Mouse (Mus musculus) spleen, postnatal 10 days (tissue): ENCODE data around the gene Gadd45a.
A peak's percentile ranks its signal among the peaks of the same experiment; 100 is the strongest.
"Not testable (repeated sequence)": the region's sequence is repeated elsewhere in the genome, so short reads cannot be mapped to it uniquely, and the experiment has no call there.

Experiments
- DNase-seq, 2 experiments: peaks; one replicate each; pipeline ENCODE4 v3.0.0; 2021 to 2022; ENCODE audit warnings: low spot score in 2 of 2

The Gadd45a gene

DNA sequence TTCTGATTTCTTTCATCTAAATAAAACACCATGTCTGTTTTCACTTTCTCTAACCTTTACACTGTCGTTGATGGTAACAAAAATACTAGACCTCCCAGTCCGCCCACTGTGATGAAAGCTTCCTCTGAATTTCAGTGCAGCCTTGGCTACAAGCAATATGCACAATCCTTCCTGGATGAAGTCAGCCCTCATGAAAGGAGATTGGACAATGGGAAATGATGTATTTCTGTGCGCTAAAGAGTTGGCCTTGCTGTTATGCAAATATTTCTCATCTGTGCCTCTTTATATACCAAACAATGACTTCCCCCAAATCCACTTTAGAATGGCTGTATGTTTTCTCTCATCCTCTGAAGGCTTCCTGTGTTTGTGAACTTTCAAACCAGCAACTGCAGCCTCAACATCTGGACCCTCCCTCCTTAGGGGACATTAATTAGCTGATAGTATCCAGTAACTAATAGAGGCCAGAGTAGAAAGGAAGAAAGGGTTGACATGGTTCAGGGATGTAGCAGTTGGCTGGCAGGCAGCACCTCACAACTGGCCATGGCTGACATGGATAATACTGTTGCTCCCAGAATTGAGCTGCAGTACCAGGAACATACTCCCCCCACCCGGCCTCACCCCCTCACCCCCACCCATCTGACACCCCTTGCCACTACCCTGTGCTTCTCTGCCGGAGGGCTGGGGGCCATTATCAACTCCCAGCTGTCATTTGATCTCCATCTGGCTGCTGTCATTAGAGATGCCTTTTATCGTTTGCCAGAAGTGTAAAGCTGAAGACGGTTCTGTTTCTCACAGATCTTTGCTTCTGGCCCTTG lies 11.8 kb upstream of the Gadd45a start:
- DNase-seq: no peak

DNA sequence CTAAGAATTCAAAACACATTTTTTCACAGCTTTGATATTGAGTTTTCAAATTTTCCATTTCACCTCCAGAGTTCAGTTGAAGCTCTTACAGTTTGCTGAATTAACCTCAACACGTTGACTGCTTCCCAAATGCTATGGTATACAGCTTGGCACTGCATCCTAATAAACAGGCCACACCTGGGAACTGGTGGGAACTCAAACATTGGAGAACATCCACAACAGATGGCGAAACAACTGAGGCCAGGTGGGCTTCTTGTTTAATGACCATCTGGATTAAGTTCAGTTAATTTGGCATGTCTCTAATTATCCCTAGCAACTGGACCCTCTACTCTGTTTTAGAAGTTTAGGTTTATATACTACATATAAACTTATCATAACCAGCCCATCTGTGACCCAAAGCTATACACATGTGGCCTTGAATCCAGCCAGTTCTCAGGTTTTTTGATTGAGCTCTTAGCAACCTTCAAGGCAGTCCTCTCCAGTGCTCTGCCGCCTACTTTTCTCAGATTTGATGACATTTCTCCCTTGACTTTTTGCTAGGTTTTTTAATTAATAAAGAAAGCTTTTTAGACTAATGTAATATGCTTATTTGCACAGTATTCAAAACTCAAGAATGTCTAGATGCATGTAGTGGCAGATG lies 10.9 kb upstream of the Gadd45a start:
- DNase-seq: no peak

DNA sequence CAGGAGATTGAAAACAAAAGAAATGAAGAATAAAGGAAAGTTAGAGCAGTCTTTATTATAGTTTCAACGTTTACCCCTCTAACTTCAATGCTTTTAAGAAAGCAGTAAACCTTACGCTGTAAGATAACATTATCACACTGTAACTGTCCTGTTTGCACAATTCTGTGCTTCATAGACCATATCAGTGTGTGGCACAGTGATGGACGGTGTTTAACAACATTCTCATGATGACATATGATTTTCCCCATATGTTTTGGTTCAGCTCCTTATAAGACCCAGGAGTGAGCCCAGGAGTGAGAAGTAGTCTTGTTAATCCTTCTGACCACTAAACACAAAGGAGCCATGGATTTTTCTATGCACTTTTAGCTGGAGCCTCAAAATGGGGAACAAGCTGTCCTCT lies 9.7 kb upstream of the Gadd45a start:
- DNase-seq: no peak

DNA sequence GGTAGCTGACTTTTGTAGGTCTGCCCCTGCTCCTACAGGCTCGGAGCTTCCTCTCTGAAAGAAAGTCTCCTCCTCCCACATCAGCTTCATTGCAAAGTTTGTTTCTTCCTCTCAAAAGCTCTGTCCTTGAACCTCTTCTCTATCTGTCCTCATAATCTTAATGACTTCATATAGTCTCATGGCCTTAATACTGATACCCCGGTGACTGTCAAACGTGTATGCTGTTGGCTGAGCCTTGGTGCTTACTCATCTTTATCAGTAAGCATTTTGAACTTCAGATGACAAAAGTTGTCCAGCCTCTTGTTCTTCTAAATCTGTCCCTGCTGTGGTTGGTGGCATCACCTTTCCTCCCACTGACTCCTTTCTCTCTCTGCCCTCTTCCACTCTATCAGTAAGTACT lies 8.2 kb upstream of the Gadd45a start:
- no peak for DNase-seq

DNA sequence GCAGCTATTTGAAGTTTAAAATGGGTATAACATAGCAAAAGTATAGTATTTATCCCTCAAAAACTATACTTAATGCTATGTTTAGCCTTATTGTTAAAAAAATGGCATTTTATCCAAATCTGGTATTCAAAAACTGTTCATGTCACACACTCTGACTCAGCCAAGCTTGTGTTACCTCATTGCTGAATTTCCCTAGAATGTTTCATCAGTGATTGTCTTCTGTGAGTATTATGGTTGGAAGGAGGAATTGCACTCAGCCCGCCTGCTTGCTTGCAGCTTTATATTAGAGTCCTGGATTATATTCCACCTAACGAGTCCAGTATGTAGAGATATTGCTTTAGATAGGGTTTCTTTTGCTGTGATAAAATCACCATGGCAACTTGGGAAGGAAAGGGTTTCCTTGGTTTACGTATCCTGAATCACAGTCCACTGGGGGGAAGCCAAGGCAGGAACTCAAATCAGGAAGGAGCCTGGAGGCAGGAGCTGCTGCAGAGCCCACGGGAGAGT lies 3.7 kb upstream of the Gadd45a start:
- no peak for DNase-seq

DNA sequence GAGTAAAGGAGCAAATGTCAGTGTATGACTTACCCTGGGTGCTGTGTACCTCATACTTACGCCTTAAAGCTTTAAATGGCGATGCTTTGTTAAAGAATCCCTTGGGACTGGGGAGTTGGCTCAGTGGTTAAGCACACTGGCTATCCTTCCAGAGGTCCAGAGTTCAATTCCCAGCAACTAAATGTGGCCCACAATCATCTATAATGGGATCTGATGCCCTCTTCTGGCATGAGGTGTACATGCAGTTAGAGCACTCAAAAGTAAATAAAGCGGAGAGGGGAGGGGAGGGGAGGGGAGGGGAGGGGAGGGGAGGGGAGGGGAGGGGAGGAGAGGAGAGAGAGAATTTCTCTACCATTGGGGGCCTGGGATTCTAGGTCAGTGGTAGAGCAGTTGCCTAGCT lies 1.7 kb upstream of the Gadd45a start:
- DNase-seq: no peak

DNA sequence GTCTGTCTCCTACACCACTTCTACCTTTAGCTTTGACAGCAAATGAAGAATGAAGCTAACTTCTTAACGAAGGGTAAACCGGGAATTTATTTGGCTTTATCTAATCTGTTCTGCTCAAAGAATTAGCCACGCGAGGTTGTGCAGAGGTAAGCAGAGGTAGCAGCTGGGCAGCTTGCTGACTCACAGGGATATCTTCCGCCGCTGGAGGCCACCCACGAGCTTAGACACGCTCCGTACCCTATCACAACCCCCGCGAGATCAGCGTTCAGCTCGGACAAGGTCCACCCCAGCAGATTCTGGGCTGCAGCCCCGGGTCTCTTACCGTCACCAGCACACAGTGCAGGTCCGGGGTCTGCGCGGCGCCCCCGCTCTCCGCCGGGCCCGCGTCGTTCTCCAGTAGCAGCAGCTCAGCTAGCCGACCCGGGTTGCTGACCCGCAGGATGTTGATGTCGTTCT lies 873 bp downstream of the Gadd45a start:
- peak; percentile 84 to 91 for DNase-seq

DNA sequence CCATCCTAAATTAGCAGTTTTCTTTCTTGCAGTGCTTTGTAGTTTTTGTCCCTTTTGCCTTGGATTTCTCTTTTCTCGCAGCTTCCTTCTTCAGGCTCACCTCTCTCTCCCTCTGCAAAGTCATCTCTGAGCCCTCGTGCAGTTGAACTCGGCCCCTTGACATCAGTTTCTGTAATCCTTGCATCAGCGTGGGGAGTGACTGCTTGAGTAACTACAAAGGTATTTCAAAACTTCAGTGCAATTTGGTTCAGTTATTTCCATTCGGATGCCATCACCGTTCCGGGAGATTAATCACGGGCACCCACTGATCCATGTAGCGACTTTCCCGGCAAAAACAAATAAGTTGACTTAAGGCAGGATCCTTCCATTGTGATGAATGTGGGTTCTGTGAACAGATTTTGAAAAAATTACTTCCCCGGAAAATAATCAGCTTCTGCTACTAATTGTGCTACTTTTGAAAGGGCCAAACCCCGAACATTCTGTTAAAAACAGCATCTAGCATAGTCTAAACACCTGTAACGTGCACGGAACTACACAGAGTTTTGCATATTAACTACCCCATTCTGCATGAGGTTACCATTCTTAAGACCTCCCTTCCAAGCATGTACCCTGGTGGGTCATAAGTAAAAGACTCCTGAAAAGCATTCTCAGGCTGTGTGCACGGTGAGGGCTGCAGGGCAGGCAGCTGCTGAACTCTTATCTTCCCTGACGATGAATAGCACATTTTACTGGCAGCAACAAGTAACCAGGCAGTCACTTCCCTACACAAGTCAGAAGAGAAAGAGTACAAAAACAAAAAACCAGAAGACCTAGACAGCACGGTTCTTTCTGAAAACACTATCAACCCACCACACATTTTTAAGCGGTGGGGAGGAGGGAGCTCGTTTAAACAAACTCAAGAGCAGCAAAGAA lies 1.6 kb downstream of the Gadd45a start:
- DNase-seq: peak; percentile 52 to 55

DNA sequence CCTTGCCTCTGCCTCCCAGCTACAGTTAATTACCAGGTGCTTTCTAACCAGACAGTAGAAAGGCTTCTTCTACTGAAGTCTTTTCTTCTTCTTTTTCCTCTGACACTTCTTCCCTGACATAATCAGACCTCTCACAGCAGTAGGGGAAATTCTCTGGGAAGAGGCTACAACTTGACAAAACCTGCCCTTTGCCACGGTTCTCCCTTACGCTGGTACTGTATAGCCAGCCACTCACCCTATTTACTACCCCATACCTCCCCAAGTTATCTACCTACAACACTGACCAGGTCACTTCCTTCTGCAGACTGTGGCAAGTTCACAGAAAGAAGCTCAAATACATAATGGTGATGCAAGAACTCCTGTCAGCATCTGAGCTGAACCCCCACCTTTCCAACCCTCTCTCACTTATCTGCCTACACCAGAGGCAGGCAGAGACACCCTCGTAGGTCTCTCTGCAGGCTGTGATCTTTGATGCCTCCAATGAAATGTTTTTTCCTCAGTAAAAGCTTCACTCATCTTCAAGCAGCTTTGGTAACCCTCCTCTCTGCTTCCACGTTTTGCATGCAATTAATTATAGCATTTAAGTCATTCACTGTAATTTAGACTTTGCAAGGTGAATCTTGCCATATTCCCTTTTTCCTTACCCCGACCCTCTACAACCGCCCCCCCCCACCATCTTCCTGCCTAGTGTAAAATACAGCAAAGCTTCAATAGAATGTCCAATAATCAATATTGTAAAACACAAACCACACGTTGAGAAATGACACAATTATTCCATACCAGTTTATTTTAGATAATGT lies 2.7 kb downstream of the Gadd45a start:
- peak; percentile 51 to 71 for DNase-seq

DNA sequence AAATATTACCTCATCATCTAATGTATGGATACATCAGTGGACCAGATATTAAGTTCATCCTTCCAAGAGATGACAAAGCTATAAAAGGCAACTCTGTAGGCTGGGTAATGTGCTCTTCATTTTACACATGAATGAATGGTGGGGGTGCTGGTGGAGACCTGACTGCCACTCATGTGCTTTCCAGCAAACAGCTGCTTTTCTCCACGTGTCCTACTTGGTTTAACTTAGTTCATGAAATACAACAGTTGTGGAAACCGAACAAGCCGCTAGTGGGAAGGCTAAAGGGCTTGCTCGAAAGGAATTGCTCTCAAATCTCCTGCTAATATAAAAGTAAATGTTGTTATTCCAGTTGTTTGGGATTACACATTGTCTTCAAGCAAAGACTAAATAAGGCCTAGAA lies 3.7 kb downstream of the Gadd45a start:
- no peak for DNase-seq

DNA sequence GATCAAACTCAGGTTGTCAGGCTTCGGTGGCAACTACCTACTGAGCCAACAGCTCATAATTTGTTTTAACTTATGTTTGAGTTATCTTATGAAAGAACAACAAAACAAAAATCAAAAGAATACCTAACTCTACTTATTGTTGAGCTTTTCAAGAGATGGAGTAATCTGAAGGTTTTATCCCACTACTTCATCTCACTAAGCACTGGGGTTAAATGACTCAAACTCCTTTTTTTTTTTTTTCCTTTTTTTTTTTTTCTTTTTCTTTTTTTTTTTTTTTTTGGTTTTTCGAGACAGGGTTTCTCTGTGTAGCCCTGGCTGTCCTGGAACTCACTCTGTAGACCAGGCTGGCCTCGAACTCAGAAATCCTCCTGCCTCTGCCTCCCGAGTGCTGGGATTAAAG lies 4.3 kb downstream of the Gadd45a start:
- DNase-seq: not testable (repeated sequence)

DNA sequence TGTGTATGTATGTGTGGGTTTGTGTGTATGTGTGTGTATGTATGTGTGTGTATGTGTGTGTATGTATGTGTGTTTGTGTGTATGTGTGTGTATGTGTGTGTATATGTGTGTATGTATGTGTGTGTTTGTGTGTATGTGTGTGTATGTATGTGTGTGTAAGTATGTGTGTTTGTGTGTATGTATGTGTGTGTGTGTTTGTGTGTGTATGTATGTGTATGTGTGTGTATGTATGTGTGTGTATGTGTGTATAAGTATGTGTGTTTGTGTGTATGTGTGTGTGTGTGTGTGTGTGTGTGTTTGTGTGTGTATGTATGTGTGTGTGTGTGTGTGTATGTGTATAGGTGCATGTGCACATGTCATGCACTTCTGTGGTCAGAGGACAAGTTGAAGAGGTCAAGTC lies 4.7 kb downstream of the Gadd45a start:
- DNase-seq: not testable (repeated sequence)

DNA sequence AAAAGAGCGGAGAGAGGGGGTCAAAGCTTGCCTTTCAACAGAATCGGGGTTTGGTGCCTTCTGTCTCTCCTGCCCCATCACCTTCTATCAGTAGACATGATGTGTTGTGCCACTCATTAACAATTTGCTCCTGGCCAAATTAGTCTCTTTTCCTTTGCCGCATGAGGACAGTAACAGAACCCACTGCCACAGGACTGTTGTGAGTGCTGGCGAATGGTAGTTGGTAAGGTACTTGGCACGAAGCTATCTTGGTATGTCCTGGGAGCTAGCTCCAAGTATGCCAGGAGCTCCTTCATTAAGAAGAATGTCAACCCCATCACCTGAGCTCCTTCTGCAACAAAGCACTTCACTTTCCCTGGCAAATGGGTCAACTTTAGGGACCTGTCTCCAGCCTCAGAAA lies 6.4 kb downstream of the Gadd45a start:
- DNase-seq: no peak

DNA sequence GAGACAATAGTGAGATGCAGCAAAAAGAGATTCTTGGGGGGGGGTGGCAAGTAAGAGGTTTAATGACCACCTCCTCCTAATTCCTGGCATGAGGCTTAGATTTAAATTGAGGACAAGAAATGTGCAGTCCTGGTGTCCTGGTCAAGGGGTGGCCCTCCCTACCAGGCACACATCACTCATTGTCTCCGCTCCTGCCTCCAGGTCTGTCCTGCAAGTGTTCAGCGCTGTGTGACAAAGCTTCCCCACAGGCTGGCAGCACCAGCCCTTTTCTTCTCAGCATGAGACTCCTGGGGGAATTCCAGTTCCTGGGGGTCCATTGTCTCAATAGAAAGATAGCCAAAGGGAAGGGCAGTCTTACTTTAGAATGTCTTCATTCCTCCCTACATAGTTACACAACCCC lies 6.8 kb downstream of the Gadd45a start:
- DNase-seq: no peak

DNA sequence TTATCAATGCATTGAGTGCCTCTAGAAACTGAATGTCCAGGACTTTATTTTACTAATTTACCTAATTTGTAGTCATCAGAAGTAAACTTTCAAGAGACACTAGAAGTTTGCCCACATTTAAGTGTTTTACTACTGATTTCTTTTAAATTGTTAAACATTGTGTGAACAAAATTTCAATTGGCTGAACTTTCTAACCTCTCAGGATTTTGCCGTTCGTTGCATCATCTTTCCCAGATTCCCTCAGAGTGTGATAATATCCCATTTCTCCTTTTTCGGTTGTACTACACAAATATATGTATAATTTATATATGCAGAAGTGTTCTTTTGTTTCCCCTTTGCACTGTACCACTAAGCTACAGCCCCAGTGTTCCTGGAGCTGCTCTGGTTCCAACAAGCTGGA lies 7.3 kb downstream of the Gadd45a start:
- DNase-seq: no peak

DNA sequence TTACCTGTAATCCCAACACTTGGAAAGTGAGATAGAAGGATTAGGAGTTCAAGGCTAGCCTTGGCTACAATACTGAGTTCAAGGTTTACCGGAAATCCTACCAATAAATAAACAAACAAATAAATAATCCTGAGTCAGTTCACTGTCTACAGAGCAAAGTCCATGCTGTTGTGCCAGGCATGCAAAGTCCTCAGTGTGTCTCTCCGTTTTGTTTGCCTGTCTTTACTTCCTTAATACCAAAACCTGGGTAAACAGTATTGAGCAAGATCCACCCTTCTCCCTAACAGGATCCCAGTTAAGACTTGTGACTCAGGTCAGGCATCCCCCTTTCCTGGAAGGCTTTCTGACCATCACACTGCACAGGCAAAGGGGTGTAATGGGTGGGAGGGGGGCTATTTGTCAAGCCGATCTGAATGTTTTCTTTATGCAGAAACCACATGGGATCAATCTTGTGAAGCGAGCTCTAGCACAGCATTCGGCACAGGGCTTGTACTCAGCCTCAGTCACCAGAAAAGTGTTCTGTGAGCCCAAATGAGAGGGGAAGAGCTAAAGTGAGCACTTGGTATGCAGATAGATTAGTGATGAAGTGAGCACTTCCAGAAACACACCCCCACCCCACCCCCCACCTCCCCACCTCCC lies 7.8 kb downstream of the Gadd45a start:
- DNase-seq: no peak

DNA sequence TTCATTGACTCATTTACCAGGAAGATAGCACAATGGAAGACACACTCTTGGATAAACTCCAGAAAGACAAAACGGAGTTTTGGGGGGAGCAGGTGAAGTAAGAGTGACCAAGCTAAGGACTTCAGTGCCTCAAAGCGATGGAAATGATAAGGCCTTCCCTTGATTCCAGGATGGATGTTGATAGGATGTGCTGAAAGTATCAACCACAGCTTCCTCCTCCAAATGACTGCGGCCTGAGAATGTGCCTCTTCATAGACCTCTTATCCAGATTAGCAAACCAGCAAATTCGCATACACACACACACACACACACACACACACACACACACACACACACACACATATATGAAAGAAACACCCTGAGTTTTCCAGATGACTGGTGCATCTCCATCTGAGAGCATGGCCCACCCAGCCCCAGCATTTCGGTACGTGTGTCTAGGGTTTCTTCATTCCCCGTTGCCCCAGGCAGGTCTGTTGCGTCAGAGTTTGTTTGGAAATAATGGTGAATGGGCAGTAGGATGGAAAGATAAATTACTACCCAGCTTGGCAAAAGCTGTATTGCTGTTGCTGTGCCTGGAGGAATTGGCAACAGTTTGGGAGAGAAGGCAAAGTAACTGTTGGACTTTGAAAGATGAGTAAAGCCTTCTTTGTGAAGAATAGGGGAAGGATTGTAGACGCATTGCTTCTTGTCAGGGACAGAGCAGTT lies 9.7 kb downstream of the Gadd45a start:
- DNase-seq: no peak

DNA sequence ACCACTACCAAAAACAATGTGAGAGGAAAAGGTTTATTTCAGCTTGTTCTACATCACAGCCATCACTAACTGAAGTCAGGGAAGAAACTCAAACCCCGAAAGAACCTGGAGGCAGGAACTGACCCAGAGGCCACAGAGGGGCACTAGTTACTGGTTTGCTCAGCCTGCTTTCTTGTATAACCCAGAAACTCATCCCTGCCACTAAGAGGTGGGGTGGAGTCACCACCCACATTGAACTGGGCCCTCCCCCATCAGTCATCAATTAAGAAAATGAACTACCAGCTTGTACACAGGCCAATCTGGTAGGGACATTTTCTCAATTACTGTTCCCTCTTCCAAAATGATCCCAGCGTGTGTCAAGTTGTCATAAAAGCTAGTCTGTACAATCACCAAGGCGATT lies 10.6 kb downstream of the Gadd45a start:
- no peak for DNase-seq

DNA sequence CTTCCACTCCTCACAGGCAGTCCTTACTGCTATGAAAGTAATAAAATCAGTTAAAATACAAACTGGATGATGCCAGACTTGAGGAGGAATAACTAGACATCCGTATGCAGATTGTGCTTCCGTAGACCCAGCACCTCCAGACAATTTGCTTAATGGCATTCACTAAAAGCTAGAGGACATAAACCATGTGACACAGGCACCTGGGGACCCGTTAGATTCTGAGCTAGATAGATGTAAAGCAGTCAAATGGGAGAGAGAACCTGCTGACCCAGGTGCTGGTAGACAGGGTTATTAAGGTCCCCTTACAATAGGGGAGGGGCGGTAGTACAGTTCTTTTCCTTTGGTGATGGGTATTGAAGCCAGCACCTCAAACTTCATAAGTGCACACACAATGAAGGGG lies 13.5 kb downstream of the Gadd45a start:
- no peak for DNase-seq

DNA sequence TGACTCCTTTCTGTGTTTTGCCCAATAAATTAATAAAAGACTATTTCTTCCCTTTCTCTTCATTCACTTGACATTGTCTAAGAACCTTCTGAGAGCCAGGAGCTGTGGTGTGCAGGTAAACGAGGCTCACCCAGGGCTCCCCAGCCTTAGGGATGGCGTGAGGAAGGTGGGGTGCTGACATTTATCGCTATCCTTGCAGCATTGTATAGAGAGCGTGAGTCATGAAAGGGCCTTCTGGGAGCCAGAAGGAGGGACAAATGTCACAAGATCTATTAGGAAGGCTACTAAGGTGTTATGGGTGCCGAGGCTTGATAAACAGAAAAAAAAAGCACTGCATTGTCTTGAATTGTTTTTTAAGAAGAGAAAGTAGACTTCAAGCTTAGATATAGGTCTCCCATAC lies 15.9 kb downstream of the Gadd45a start:
- DNase-seq: no peak
